Mouse (Mus musculus): ENCODE results near the gene 2310002L09Rik.
"Not testable (repeated sequence)": the region's sequence is repeated elsewhere in the genome, so short reads cannot be mapped to it uniquely, and the experiment has no call there.

2310002L09Rik gene

GRCm38 (mm10) chr4:73950375-73950896 is at the start of gene 2310002L09Rik:
2310002L09Rik (minus strand) TSS chr4:73950846.
- no peak for DNase-seq

- DNase-seq = no peak
These were observed 29.8 kb upstream of the 2310002L09Rik start for GRCm38 (mm10) chr4:73980454-73980853.

GRCm38 (mm10) chr4:73920660-73921059 is 30.0 kb downstream of the 2310002L09Rik start, which contains the start of gene Gm11756:
Gm11756 (minus strand) TSS chr4:73920760.
- not testable (repeated sequence) for DNase-seq

GRCm38 (mm10) chr4:73905853-73906252 is 44.8 kb downstream of the 2310002L09Rik start, which contains the start of gene Gm13871:
Gm13871 (minus strand) TSS chr4:73905953.
- DNase-seq = not testable (repeated sequence)

- DNase-seq = not testable (repeated sequence)
These were observed 59.6 kb downstream of the 2310002L09Rik start, which contains the start of gene Gm11757 for GRCm38 (mm10) chr4:73891012-73891411. Gm11757 (minus strand) TSS chr4:73891112.
